In genomic region chr14:45382912-45383311, GRCm38 (mm10) we compare ENCODE assay signal across 14 mouse cellular contexts. TPM values are rescaled to one million over a fixed set of nuclear protein-coding genes. Genes with fewer than 3 reads are reported as not detected.
DNase-seq lines count a peak whose midpoint lies in the region; ATAC-seq and TF ChIP-seq lines count a peak whose summit lies in the region.
"Had no signal": no experiment of that assay in that cellular context is flagged by ENCODE, and none has a peak within 500 bp of the region (broad histone marks: within the 10 kb centered on the region; RNA-seq: fewer than 3 reads in every experiment).

No protein-coding gene starts in this region.

- no peak for DNase-seq in hindbrain, postnatal 0 days (ENCODE audit: low spot score)
- DNase-seq in thymus, postnatal 4 days: peak; percentile 21
- DNase-seq in thymus, postnatal 36 days: no peak
- no peak for DNase-seq in brain, embryonic 14.5 days (ENCODE audit: low read depth)
- no peak for DNase-seq in frontal cortex, postnatal 10 days (ENCODE audit: low spot score in 2 of 2)
- no peak for DNase-seq in urinary bladder, postnatal 14 days (ENCODE audit: low spot score)
- no peak for DNase-seq in kidney, postnatal 4 days
- DNase-seq: adrenal gland, postnatal 10 days; cerebellum, adult 11-12 months; gastrocnemius, postnatal 36 days had no signal

- H3K36me3 ChIP-seq in hindbrain, postnatal 0 days (ENCODE audit: insufficient read depth, low read length): peaks cover 14% of the 10 kb centered on the region
- H3K36me3 ChIP-seq in hindbrain, embryonic 16.5 days (ENCODE audit: control insufficient read depth, insufficient read depth, low read length): peaks cover 8% of the 10 kb centered on the region; the same call in 1 of the 2 replicates

- H3K27me3 ChIP-seq in hindbrain, postnatal 0 days (ENCODE audit: insufficient read depth, low read length): no peaks in the 10 kb centered on the region
- H3K27me3 ChIP-seq in hindbrain, embryonic 16.5 days (replicated peaks; ENCODE audit: control insufficient read depth, insufficient read depth, low read length): no peaks in the 10 kb centered on the region
- H3K27me3 ChIP-seq: limb, embryonic 12.5 days had no signal

- 79% methylated on average over 4 of the region's 4 CpGs for WGBS in hindbrain, postnatal 0 days
- WGBS in hindbrain, embryonic 16.5 days: 81% methylated on average over 4 of the region's 4 CpGs

- no peak overlapping the region for H3K27ac ChIP-seq in hindbrain, postnatal 0 days
- no peak overlapping the region for H3K27ac ChIP-seq in hindbrain, embryonic 16.5 days (ENCODE audit: low read depth, low read length)
- H3K27ac ChIP-seq: embryonic facial prominence, embryonic 10.5 days; limb, embryonic 12.5 days had no signal

- no peak overlapping the region for H3K4me3 ChIP-seq in hindbrain, postnatal 0 days (ENCODE audit: low read length)
- H3K4me3 ChIP-seq in hindbrain, embryonic 16.5 days (ENCODE audit: low read length): no peak overlapping the region
- H3K4me3 ChIP-seq: embryonic facial prominence, embryonic 10.5 days; limb, embryonic 12.5 days had no signal

- H3K9me3 ChIP-seq in hindbrain, postnatal 0 days (ENCODE audit: low read length): no peaks in the 10 kb centered on the region
- H3K9me3 ChIP-seq in hindbrain, embryonic 16.5 days (ENCODE audit: control insufficient read depth, low read length): no peaks in the 10 kb centered on the region
- H3K9me3 ChIP-seq: embryonic facial prominence, embryonic 10.5 days; G1E; limb, embryonic 12.5 days had no signal

- no peak for ATAC-seq in hindbrain, postnatal 0 days
- ATAC-seq in hindbrain, embryonic 16.5 days: no peak

- peak; percentile 44 for TF ChIP-seq CTCF in hindbrain, postnatal 0 days (IDR thresholded peaks at IDR 0.05; ENCODE audit: low read depth)
- TF ChIP-seq CTCF in brain, embryonic 14.5 days (IDR thresholded peaks at IDR 0.05; ENCODE audit: borderline replicate concordance, extremely low read depth, insufficient read depth, insufficient read length): peak; percentile 22; the same call in 1 of the 2 replicates

- no peak overlapping the region for H3K4me2 ChIP-seq in hindbrain, postnatal 0 days (ENCODE audit: low read depth, low read length)
- no peak overlapping the region for H3K4me2 ChIP-seq in hindbrain, embryonic 16.5 days (ENCODE audit: low read length)
- H3K4me2 ChIP-seq: limb, embryonic 12.5 days had no signal

- H3K9ac ChIP-seq in hindbrain, postnatal 0 days (replicated peaks; ENCODE audit: low read length): no peak overlapping the region
- no peak overlapping the region for H3K9ac ChIP-seq in hindbrain, embryonic 16.5 days (ENCODE audit: low read depth, low read length)
- H3K9ac ChIP-seq: limb, embryonic 12.5 days had no signal

- TF ChIP-seq POLR2A in brain, embryonic 14.5 days (IDR thresholded peaks at IDR 0.05; ENCODE audit: borderline replicate concordance, extremely low read depth, insufficient read depth, insufficient read length, poor library complexity, severe bottlenecking): no peak

- H3K4me1 ChIP-seq in hindbrain, postnatal 0 days (ENCODE audit: insufficient read depth, low read length): 0 out of 2 replicates have a peak, but pooled peaks cover 4% of the 10 kb centered on the region
- H3K4me1 ChIP-seq in hindbrain, embryonic 16.5 days (ENCODE audit: control insufficient read depth, insufficient read depth, low read depth, low read length): peaks cover 6% of the 10 kb centered on the region

RNA-seq across cellular contexts. Expression of gene Gnpnat1, which starts 21.8 kb away (rescaled TPM):
- total RNA-seq in hindbrain, postnatal 0 days (2014; rRNA removed): 12.7 and 13.9 TPM in 2 replicates
- 21.1 and 21.5 TPM in 2 replicates for polyA plus RNA-seq in hindbrain, postnatal 0 days (2015; fragmentation: Nextera tagmentation; extraction: Ambion mirVana)
- 28.5 and 30.4 TPM in 2 replicates for polyA plus RNA-seq in hindbrain, embryonic 16.5 days (2015; fragmentation: Nextera tagmentation; extraction: Ambion mirVana)
- 11.2 and 12.5 TPM in 2 replicates for polyA plus RNA-seq in brain, embryonic 14.5 days (2012; rRNA removed)

RNA-seq across cellular contexts. Expression of gene Styx, which starts 32.0 kb away (rescaled TPM):
- total RNA-seq in hindbrain, postnatal 0 days (2014; rRNA removed): 20.7 and 22.7 TPM in 2 replicates
- 72.4 and 73.7 TPM in 2 replicates for polyA plus RNA-seq in hindbrain, postnatal 0 days (2015; fragmentation: Nextera tagmentation; extraction: Ambion mirVana)
- polyA plus RNA-seq in hindbrain, embryonic 16.5 days (2015; fragmentation: Nextera tagmentation; extraction: Ambion mirVana): 50.6 and 64.1 TPM in 2 replicates
- 22.9 and 25.4 TPM in 2 replicates for polyA plus RNA-seq in brain, embryonic 14.5 days (2012; rRNA removed)

RNA-seq across cellular contexts. Expression of gene Psmc6, which starts 53.3 kb away (rescaled TPM):
- total RNA-seq in hindbrain, postnatal 0 days (2014; rRNA removed): 65.0 and 72.6 TPM in 2 replicates
- polyA plus RNA-seq in hindbrain, postnatal 0 days (2015; fragmentation: Nextera tagmentation; extraction: Ambion mirVana): 136 and 144 TPM in 2 replicates
- polyA plus RNA-seq in hindbrain, embryonic 16.5 days (2015; fragmentation: Nextera tagmentation; extraction: Ambion mirVana): 143 and 148 TPM in 2 replicates
- polyA plus RNA-seq in brain, embryonic 14.5 days (2012; rRNA removed): 116 and 132 TPM in 2 replicates
